Mouse (Mus musculus): ENCODE measurements around the gene Retn. TPM values are rescaled to one million over a fixed set of nuclear protein-coding genes. Genes with fewer than 3 reads are reported as not detected.

Retn gene
- polyA plus RNA-seq, 1 experiment from 2014 or later: 0.78 TPM

DNA sequence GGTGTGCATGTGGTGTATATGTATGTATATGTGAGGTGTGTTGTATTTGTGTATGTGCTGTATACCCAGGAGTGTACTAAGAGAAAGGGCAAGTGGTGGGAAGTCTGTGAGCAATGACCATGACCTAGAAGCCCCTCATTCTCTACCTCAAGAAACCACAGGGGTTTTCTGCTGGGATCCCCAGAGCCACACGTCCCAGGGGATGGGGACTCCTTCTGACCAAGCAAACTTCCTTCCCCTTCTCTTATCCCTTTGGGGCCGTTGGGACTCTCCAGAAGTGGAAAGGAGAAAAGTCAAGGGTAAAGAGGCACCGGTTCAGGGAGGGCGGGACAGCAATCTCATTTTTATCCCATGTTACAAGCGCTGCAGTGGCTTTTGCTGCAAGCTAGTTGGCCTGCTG lies 29.9 kb downstream of the Retn start:
- WGBS: 72% methylated on average over 5 of the region's 5 CpGs
- no peak overlapping the region for H3K27ac ChIP-seq (replicated peaks)
- H3K4me1 ChIP-seq (replicated peaks): peaks cover 4% of the 10 kb centered on the region; the same call in 1 of the 2 replicates
- no peak overlapping the region for H3K9ac ChIP-seq
- peaks cover 9% of the 10 kb centered on the region for H3K36me3 ChIP-seq
- H3K4me2 ChIP-seq: no peak overlapping the region
- no peaks in the 10 kb centered on the region for H3K27me3 ChIP-seq
- no peak overlapping the region for H3K4me3 ChIP-seq
- no peak for ATAC-seq (ENCODE audit: low FRiP score, low read depth)
- no peaks in the 10 kb centered on the region for H3K9me3 ChIP-seq

DNA sequence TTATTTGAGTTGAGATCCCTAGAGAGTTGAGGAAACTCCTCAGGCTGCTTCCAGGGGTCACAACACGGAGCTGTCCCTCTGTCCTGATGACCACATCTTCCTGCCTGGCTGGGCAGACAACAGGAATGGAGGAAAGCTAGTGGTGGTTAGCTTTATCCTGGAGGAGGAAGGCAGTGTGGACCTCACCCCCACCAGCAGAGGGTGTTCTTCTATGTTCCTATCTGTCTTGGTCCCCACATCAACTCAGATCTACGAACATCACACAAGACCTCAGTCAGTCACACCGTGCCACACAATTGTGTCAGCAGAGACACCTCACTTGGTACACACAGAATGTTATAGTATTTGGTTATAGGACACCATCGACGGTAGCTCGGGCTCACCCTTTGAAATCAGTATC lies 32.0 kb downstream of the Retn start:
- Histone ChIP-seq H3K4me1 (replicated peaks) (no peaks in the 10 kb centered on the region), H3K36me3 (no peaks in the 10 kb centered on the region), H3K9me3 (no peaks in the 10 kb centered on the region), H3K27me3 (no peaks in the 10 kb centered on the region), H3K4me3 (no peak overlapping the region), H3K27ac (replicated peaks) (no peak overlapping the region), H3K9ac (no peak overlapping the region), H3K4me2 (no peak overlapping the region)
- 78% methylated on average over 6 of the region's 6 CpGs for WGBS
- no peak for ATAC-seq (ENCODE audit: low FRiP score, low read depth)

DNA sequence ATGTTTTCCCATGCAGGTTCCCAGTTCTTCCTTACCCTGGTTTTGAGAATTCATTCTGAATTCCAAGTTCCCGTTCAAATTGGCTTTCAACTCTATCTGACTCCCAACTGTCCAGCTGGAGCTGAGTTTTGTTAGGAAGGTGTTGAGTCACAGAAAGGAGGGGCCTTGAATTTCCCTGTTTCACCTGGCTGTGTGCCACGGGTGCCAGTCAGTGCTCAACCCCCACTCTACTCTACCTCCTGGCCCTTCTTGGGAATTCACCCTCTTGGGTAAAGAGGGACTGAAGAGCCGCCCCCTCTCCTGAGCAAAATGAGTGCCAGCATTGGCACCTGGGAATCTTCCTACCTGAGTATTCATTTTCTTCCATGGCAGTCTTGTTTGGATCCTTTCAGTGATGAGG lies 35.2 kb downstream of the Retn start:
- no peaks in the 10 kb centered on the region for H3K36me3 ChIP-seq
- H3K9ac ChIP-seq: no peak overlapping the region
- H3K27ac ChIP-seq (replicated peaks): no peak overlapping the region
- no peaks in the 10 kb centered on the region for H3K9me3 ChIP-seq
- ATAC-seq (ENCODE audit: low FRiP score, low read depth): no peak
- no peaks in the 10 kb centered on the region for H3K4me1 ChIP-seq (replicated peaks)
- H3K4me3 ChIP-seq: no peak overlapping the region
- H3K4me2 ChIP-seq: no peak overlapping the region
- H3K27me3 ChIP-seq: no peaks in the 10 kb centered on the region
- 80% methylated on average over 3 of the region's 3 CpGs for WGBS

DNA sequence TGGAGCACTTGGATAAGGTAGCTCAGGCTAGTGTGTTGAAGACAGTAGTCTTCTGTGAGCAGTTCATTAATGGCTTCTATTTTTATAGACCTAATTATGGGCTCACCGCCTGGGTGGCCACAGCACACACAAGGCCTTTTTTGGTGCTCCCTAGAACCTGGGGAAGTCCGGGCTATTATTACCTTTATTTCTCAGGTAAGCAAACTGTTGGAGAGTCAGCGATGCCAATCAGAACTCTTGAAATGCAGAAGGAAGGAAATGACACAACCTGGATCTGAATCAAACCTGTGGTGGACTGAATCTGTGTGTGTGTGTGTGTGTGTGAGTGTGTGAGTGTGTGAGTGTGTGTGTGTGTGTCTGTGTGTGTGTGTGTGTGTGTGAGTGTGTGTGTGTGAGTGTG lies 38.6 kb downstream of the Retn start, which contains the start of gene Fcer2a:
Fcer2a (minus strand) TSS at position 55 of the 400 bp plus-strand sequence.
- H3K9me3 ChIP-seq: no peaks in the 10 kb centered on the region
- no peak within 1 kb of the TSS for H3K27ac ChIP-seq (replicated peaks)
- no peak within 1 kb of the TSS for H3K9ac ChIP-seq
- H3K4me2 ChIP-seq: no peak within 1 kb of the TSS
- H3K4me1 ChIP-seq (replicated peaks): no peaks in the 10 kb centered on the region
- 90% methylated on average over 3 of the region's 3 CpGs for whole genome bisulfite sequencing
- H3K36me3 ChIP-seq: no peaks in the 10 kb centered on the region
- no peak within 1 kb of the TSS for H3K4me3 ChIP-seq
- H3K27me3 ChIP-seq: no peaks in the 10 kb centered on the region
- ATAC-seq (ENCODE audit: low FRiP score, low read depth): no peak

DNA sequence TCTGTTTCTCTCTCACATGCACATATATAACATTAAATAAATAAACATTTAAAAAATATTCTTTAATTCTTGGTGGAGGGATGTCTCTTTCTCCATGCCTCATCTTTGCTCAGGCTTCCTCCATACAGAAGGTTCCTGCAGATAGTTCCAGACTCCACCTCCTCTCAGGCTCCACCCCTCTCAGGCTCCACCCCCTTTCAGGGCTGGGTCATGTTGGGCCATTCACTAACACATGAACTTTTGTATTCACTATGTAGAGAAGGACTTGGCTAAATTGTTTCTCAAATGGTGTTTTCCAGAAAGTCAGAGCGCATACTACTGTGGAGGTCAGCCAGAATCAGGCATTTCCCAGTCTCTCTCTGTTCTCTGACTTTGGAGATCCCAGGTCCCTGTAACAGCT lies 45.9 kb downstream of the Retn start:
- H3K36me3 ChIP-seq: no peaks in the 10 kb centered on the region
- no peaks in the 10 kb centered on the region for H3K27me3 ChIP-seq
- no peak overlapping the region for H3K27ac ChIP-seq (replicated peaks)
- H3K4me3 ChIP-seq: no peak overlapping the region
- 92% methylated on average over 1 of the region's 1 CpGs for WGBS
- H3K9me3 ChIP-seq: no peaks in the 10 kb centered on the region
- no peak overlapping the region for H3K9ac ChIP-seq
- no peak for ATAC-seq (ENCODE audit: low FRiP score, low read depth)
- H3K4me1 ChIP-seq (replicated peaks): no peaks in the 10 kb centered on the region
- no peak overlapping the region for H3K4me2 ChIP-seq

DNA sequence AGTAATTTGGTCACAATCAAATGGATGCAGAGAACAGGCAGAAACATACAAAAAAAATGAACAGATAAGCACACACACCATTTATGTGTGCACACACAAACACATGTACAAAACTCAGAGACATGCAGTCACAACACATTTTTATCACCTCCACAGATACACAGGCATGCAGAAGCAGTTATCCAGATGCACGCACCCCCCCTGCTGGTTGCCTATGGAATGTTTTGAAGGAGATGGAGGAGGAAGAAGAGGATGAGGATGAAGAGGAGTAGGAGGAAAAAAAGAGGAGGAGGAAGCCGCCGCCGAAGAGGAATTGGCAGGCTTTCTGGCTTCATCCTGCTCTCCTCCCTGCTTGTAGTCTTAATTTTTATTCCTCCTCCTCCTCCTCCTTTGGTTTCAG lies 50.1 kb downstream of the Retn start:
- no peak for ATAC-seq (ENCODE audit: low FRiP score, low read depth)
- H3K36me3 ChIP-seq: no peaks in the 10 kb centered on the region
- WGBS: 69% methylated on average over 4 of the region's 4 CpGs

DNA sequence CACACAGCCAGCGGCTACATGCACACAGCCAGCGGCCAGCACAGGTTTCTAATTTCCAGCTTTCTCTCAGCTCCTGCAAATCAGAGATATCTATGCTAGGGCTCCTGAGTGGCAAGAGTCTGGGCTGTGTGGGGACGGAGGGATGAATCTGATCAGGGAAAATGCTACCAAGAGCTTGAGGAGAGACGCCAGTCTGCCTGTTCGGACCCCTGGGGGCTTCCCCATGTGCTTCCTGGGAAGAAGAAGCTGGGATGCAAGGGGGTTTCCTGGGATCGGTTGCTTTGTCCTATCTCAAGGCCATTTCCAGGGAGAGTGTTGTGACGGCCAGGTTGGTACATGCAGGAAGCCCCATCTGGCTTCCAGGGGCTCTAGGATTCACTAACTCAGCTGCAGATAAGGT lies 52.0 kb downstream of the Retn start:
- WGBS: 74% methylated on average over 7 of the region's 7 CpGs
- no peaks in the 10 kb centered on the region for H3K36me3 ChIP-seq
- no peaks in the 10 kb centered on the region for H3K4me1 ChIP-seq (replicated peaks)
- no peak overlapping the region for H3K27ac ChIP-seq (replicated peaks)
- no peak overlapping the region for H3K4me3 ChIP-seq
- no peaks in the 10 kb centered on the region for H3K27me3 ChIP-seq
- H3K9me3 ChIP-seq: no peaks in the 10 kb centered on the region
- ATAC-seq (ENCODE audit: low FRiP score, low read depth): no peak
- no peak overlapping the region for H3K9ac ChIP-seq
- no peak overlapping the region for H3K4me2 ChIP-seq

More for the DNA sequence above, 50.1 kb downstream of the Retn start:
- Histone ChIP-seq H3K9ac (no peak overlapping the region), H3K27me3 (no peaks in the 10 kb centered on the region), H3K27ac (replicated peaks) (no peak overlapping the region), H3K4me1 (replicated peaks) (no peaks in the 10 kb centered on the region), H3K4me2 (no peak overlapping the region), H3K4me3 (no peak overlapping the region), H3K9me3 (no peaks in the 10 kb centered on the region)

Other genes starting within 250 kb of the Retn start
- 4.3 and 4.5 TPM in 2 replicates for gene Pex11g, start 188.1 kb upstream of the Retn start, polyA plus RNA-seq (2015; fragmentation: Nextera tagmentation; extraction: Ambion mirVana)
- gene Tex45, start 184.9 kb upstream of the Retn start, polyA plus RNA-seq (2015; fragmentation: Nextera tagmentation; extraction: Ambion mirVana): 0.30 and 0.39 TPM in 2 replicates
- gene Zfp358, start 162.6 kb upstream of the Retn start, polyA plus RNA-seq (2015; fragmentation: Nextera tagmentation; extraction: Ambion mirVana): 64.9 and 72.1 TPM in 2 replicates
- 102 and 125 TPM in 2 replicates for gene Mcoln1, start 155.3 kb upstream of the Retn start, polyA plus RNA-seq (2015; fragmentation: Nextera tagmentation; extraction: Ambion mirVana)
- 45.2 and 47.6 TPM in 2 replicates for gene Pnpla6, start 140.4 kb upstream of the Retn start, polyA plus RNA-seq (2015; fragmentation: Nextera tagmentation; extraction: Ambion mirVana)
- 0.54 and 0.66 TPM in 2 replicates for gene C330021F23Rik, start 87.8 kb upstream of the Retn start, polyA plus RNA-seq (2015; fragmentation: Nextera tagmentation; extraction: Ambion mirVana)
- 43.3 and 51.7 TPM in 2 replicates for gene Camsap3, start 68.5 kb upstream of the Retn start, polyA plus RNA-seq (2015; fragmentation: Nextera tagmentation; extraction: Ambion mirVana)
- 46.3 and 49.9 TPM in 2 replicates for gene Xab2, start 34.5 kb upstream of the Retn start, polyA plus RNA-seq (2015; fragmentation: Nextera tagmentation; extraction: Ambion mirVana)
- 83.4 and 97.2 TPM in 2 replicates for gene Pet100, start 34.2 kb upstream of the Retn start, polyA plus RNA-seq (2015; fragmentation: Nextera tagmentation; extraction: Ambion mirVana)
- gene Pcp2, start 30.2 kb upstream of the Retn start, polyA plus RNA-seq (2015; fragmentation: Nextera tagmentation; extraction: Ambion mirVana): 9.5 and 22.9 TPM in 2 replicates
- gene Stxbp2, start 24.8 kb upstream of the Retn start, polyA plus RNA-seq (2015; fragmentation: Nextera tagmentation; extraction: Ambion mirVana): 38.0 and 45.3 TPM in 2 replicates
- 0.10 and 0.13 TPM in 2 replicates for gene Mcemp1, start 10.0 kb downstream of the Retn start, polyA plus RNA-seq (2015; fragmentation: Nextera tagmentation; extraction: Ambion mirVana)
- gene Fcor, start 16.6 kb downstream of the Retn start, polyA plus RNA-seq (2015; fragmentation: Nextera tagmentation; extraction: Ambion mirVana): 23.7 and 24.9 TPM in 2 replicates
- gene Trappc5, start 20.5 kb downstream of the Retn start, polyA plus RNA-seq (2015; fragmentation: Nextera tagmentation; extraction: Ambion mirVana): 60.2 and 62.3 TPM in 2 replicates
- 0.13 and 0.34 TPM in 2 replicates for gene Fcer2a, start 38.4 kb downstream of the Retn start, polyA plus RNA-seq (2015; fragmentation: Nextera tagmentation; extraction: Ambion mirVana)
- gene Clec4g, start 64.9 kb downstream of the Retn start, polyA plus RNA-seq (2015; fragmentation: Nextera tagmentation; extraction: Ambion mirVana): 0.16 TPM in 1 of 2 replicates, not detected in the other
- gene Cd209a, start 93.2 kb downstream of the Retn start, polyA plus RNA-seq (2015; fragmentation: Nextera tagmentation; extraction: Ambion mirVana): 0.12 TPM in 1 of 2 replicates, not detected in the other
- not detected in 2 replicates for gene Cd209e, start 198.5 kb downstream of the Retn start, polyA plus RNA-seq (2015; fragmentation: Nextera tagmentation; extraction: Ambion mirVana)
- not detected in 2 replicates for gene Cd209d, start 222.8 kb downstream of the Retn start, polyA plus RNA-seq (2015; fragmentation: Nextera tagmentation; extraction: Ambion mirVana)

Measured in hindbrain, embryonic 15.5 days (tissue).